Mouse (Mus musculus): ENCODE measurements around the gene Krtap31-2.

Gene Krtap31-2

GRCm38 (mm10) chr11:99935991-99936390 is at the start of gene Krtap31-2:
TSS of gene Krtap31-2 (plus strand) at chr11:99936291.
- no peak for DNase-seq

- DNase-seq: no peak
These were observed 28.5 kb upstream of the Krtap31-2 start, which contains the start of gene Krtap31-1 for GRCm38 (mm10) chr11:99907620-99908019. TSS of gene Krtap31-1 (plus strand) at chr11:99907920.

GRCm38 (mm10) chr11:99914451-99914850 is 21.6 kb upstream of the Krtap31-2 start, which contains the start of gene Gm11565:
TSS of gene Gm11565 (plus strand) at chr11:99914751.
- DNase-seq: no peak

- no peak for DNase-seq
These were observed 1.7 kb downstream of the Krtap31-2 start for GRCm38 (mm10) chr11:99937751-99938264.

- no peak for DNase-seq
These were observed 12.1 kb downstream of the Krtap31-2 start, which contains the start of gene Krtap9-5 for GRCm38 (mm10) chr11:99948175-99948574. TSS of gene Krtap9-5 (plus strand) at chr11:99948475.

GRCm38 (mm10) chr11:99964213-99964612 is 28.1 kb downstream of the Krtap31-2 start:
- no peak for DNase-seq

GRCm38 (mm10) chr11:99965961-99966360 is 29.9 kb downstream of the Krtap31-2 start:
- no peak for DNase-seq

GRCm38 (mm10) chr11:99978953-99979352 is 42.9 kb downstream of the Krtap31-2 start, which contains the start of gene Krtap29-1:
TSS of gene Krtap29-1 (minus strand) at chr11:99979053.
- no peak for DNase-seq

GRCm38 (mm10) chr11:99982731-99983130 is 46.6 kb downstream of the Krtap31-2 start:
- no peak for DNase-seq

GRCm38 (mm10) chr11:99983442-99983841 is 47.4 kb downstream of the Krtap31-2 start:
- DNase-seq: no peak

GRCm38 (mm10) chr11:99985291-99986092 is 49.4 kb downstream of the Krtap31-2 start:
- no peak for DNase-seq

GRCm38 (mm10) chr11:99986180-99986647 is 50.1 kb downstream of the Krtap31-2 start, which contains the start of gene Krtap16-1:
TSS of gene Krtap16-1 (minus strand) at chr11:99986597.
- no peak for DNase-seq
